Mouse (Mus musculus): ENCODE measurements around the gene Trpm3.

DNA sequence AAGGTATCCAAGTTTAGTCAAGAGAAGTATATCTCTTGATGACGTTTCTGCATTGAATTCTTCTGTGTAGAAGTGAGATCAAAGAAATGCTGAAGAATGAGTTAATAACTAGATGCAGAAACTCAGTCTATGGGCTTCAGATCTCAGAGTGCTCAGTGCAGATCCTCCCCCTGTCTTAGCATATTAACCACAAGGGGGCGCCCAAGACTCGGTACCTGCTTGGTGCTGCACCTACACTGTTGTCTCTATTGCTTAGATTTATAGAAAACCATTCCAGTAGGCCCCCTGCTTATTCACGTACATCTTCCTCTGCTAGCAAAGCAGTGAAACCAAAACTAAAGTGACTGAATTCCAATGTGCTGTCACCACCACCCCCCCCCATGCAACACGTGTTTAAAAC is 413.3 kb downstream of the Trpm3 start:
- peak; percentile 78 for TF ChIP-seq CTCF (IDR thresholded peaks at IDR 0.05)
- no peak for TF ChIP-seq EP300 (IDR thresholded peaks at IDR 0.05)

Measured in lung, postnatal 0 days (tissue).